ENCODE assay signal across 19 mouse cellular contexts in the genomic region with DNA sequence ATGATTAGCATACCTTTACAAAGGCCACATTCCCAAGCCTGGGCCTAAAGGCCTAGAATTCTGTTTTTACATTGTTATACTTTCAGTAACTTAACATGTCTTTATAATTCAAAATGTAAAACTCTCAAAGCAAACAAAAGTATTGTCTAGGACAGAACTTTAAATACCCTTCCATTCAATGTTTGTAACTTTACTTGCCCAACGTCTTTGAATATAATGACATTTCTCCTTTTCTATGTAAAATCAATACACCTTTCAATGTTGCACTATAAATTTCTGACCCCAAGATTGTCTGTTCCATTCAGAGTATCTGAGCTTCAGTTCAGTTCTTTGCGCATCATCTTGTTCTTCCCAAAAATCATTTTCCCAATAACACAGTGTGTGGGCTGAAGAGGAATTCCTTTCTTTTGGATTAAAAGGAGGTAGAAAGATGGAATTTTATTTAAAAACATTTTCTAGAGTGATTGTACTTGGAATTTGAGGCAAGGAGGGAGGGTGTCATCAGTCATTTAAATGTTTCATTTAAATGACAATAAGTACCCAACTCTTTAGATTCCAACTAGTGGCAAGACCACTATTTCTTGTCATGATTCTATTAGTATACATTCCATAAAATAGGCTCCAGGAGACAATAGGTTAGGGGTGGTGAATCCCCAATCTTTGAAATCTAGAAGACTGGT.
"Had no signal": no experiment of that assay in that cellular context is flagged by ENCODE, and none has a peak within 500 bp of the region (broad histone marks: within the 10 kb centered on the region; RNA-seq: fewer than 3 reads in every experiment).

No protein-coding gene starts in this region.

- ATAC-seq: midbrain, embryonic 16.5 days had no signal

- H3K9me3 ChIP-seq: midbrain, embryonic 10.5 days; midbrain, embryonic 12.5 days; neural tube, embryonic 13.5 days; neural tube, embryonic 15.5 days; stomach, embryonic 15.5 days had no signal

- H3K27ac ChIP-seq: midbrain, embryonic 10.5 days; midbrain, embryonic 12.5 days; neural tube, embryonic 13.5 days; neural tube, embryonic 15.5 days; stomach, embryonic 15.5 days; stomach, postnatal 0 days had no signal

- H3K4me1 ChIP-seq: stomach, embryonic 15.5 days had no signal

- H3K36me3 ChIP-seq: midbrain, embryonic 10.5 days; midbrain, embryonic 12.5 days; neural tube, embryonic 13.5 days; neural tube, embryonic 15.5 days; stomach, embryonic 15.5 days had no signal

- H3K4me3 ChIP-seq: midbrain, embryonic 10.5 days; midbrain, embryonic 12.5 days; myocyte; neural tube, embryonic 13.5 days; neural tube, embryonic 15.5 days; stomach, embryonic 15.5 days had no signal

- H3K9ac ChIP-seq: lung, embryonic 14.5 days; midbrain, embryonic 12.5 days; neural tube, embryonic 13.5 days; neural tube, embryonic 15.5 days; stomach, embryonic 15.5 days had no signal

- H3K4me2 ChIP-seq: lung, embryonic 14.5 days; midbrain, embryonic 12.5 days; neural tube, embryonic 13.5 days; neural tube, embryonic 15.5 days; stomach, embryonic 15.5 days had no signal

- H3K27me3 ChIP-seq: midbrain, embryonic 12.5 days; neural tube, embryonic 13.5 days; neural tube, embryonic 15.5 days; stomach, embryonic 15.5 days had no signal

- DNase-seq: lung, adult 18-20 months; lung, embryonic 14.5 days; lung, postnatal 10 days; lung, postnatal 4 days; midbrain, embryonic 14.5 days; retina, postnatal 1 day; right cerebral cortex, adult 18-20 months; right cerebral cortex, postnatal 14 days; thymus, adult 2 months; thymus, postnatal 25 days; thymus, postnatal 4 days had no signal
